Mouse (Mus musculus): Measurements from ENCODE around the gene Abca9. TPM values are rescaled to one million over a fixed set of nuclear protein-coding genes. Genes with fewer than 3 reads are reported as not detected.

Gene Abca9
- polyA plus RNA-seq (2012; ENCODE audit: low replicate concordance), result 0.41 and 0.94 TPM in 2 replicates

DNA sequence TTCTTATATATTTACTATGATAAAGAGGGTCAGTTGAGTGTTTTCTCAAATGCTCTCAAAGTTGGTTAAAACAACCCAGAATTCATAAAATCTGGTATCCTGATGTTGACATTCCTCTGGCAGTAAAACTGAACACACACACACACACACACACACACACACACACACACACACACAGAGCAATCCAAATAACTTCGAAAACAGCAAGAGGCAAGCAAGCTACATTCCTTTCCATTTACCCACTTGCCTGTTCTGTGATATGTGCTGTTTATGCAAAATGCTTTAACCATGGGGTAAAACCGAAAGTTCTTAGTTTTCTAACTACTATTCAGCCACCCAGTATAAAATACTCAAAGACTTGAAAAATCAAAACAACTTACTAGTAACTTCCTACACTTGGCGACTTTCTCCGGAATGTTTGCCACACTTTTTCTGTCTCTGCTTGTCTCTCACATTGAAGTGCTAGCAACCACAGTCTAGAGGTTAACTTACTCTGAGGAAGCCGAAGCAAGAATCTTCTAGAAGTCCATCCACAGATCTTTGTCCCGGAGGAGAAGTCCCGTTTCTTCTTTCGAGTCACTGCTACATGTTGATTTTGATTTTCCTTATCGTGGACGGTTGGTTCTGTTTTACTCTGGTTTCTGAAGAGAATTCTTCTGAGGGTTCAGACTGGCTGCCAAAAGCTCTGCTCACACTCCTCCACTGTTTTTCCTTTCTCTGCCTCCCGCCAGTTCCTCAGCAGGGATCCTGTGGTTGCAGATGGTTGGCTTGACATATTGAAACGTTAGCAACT lies at the start of gene Abca9:
Gene Abca9, minus strand, starts transcription at position 738 of the 793 bp plus-strand sequence.

DNA sequence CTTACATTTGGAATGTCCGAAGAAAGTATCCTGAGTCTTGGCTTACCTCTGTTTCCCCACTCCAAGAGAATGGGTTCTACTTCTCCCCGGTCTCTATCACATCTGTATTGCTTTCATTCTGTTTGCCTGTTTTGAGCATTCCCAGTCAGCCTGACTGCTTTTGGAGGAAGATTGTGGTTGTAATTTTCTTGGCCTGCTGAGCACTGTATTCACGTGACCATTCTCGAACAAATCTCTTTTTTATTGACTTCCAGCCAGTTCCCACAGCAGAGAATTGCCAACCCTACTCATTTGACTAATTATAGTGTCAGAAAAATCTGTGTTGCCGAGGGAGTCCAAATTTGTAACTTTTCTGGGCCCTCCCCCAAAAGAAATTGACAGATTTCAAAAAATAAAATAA lies 72.1 kb downstream of the Abca9 start, which contains the start of gene Abca8a:
Gene Abca8a, minus strand, starts transcription at position 121 of the 400 bp plus-strand sequence.

Other genes starting within 250 kb of the Abca9 start
- gene Abca8b, start 172.4 kb downstream of the Abca9 start, polyA plus RNA-seq (2012; ENCODE audit: low replicate concordance), result not detected in 2 replicates
- gene Abca8a, start 72.2 kb downstream of the Abca9 start, polyA plus RNA-seq (2012; ENCODE audit: low replicate concordance), result 0.07 TPM in 1 of 2 replicates, not detected in the other
- gene Abca6, start 83.6 kb upstream of the Abca9 start, polyA plus RNA-seq (2012; ENCODE audit: low replicate concordance), result 0.06 TPM in 1 of 2 replicates, not detected in the other
- gene Abca5, start 169.5 kb upstream of the Abca9 start, polyA plus RNA-seq (2012; ENCODE audit: low replicate concordance), result 0.11 and 0.12 TPM in 2 replicates
- 2.5 TPM in 2 replicates for gene Map2k6, start 230.9 kb upstream of the Abca9 start, polyA plus RNA-seq (2012; ENCODE audit: low replicate concordance)